Mouse (Mus musculus): ENCODE results near the gene Mamdc2.

DNA sequence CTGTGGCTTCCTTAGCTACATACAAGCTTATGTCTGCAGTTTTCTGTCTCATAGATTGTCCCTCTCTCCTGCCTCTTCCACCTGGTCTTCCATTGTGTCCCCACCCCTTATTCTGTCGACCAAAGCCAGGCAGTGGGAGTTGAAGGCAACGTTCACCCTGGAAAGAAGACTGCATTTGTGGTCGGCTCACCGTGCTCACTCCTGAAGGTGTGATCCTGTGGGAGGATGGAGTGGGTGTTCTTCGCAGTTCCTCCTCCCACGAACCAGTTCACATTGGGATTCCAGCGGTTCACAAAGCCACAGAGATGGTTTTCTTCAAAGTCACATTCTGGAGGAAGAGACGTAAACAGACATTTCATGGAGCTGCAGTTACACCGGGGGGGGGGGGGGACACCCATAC lies 74.5 kb downstream of the Mamdc2 start:
- TF ChIP-seq CTCF (IDR thresholded peaks at IDR 0.05; ENCODE audit: low read depth) (no peak), EP300 (optimal IDR thresholded peaks at IDR 0.05) (no peak)
